Mouse (Mus musculus): Measurements from ENCODE around the gene Efna1. TPM values are rescaled to one million over a fixed set of nuclear protein-coding genes. Genes with fewer than 3 reads are reported as not detected.

Gene Efna1
- total and polyA plus RNA-seq, 3 experiments = not detected

DNA sequence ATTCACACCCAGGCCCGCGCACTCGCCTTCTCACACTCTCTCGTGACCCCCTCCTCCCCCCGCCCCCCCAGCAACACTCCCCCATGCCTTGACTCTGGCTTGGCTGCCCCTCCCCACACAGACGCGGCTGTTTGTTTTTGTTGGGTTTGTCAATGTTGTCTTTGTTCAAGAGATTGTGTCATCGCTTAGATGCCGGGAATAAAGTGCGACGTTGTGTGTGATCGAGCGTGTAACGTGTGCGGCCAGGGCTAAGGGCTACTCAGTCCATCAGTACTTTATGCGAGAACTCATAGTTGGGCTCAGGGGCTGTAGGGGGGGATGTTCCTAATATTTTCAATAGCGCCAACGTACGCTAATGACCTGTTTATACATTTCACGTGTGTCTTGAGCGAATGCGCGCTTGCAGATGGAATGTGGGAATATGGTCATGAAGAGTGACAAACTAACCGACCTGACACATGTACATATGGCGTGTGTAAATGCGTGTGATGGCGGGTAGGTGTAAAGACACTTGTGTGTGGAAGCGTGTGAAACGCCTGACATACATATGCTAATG is 814 bp downstream of the Efna1 start:
- Histone ChIP-seq H3K79me2 (ENCODE audit: control insufficient read depth, insufficient read depth, low read length, poor library complexity) (no peaks in the 10 kb centered on the region), H3K9ac (ENCODE audit: control insufficient read depth, low read depth, low read length, poor library complexity, severe bottlenecking) (no peak overlapping the region), H3K9me3 (replicated peaks; ENCODE audit: insufficient read depth, low read length) (no peaks in the 10 kb centered on the region), H3K4me1 (ENCODE audit: control insufficient read depth in 1 of 2, insufficient read depth in 2 of 2, low read length in 2 of 2) (0 out of 4 replicates have a peak, but pooled peaks cover 0 to 2% of the 10 kb centered on the region in 2 experiments), H3K27me3 (ENCODE audit: control insufficient read depth in 1 of 2, insufficient read depth in 2 of 2, low read length in 2 of 2) (peaks cover 29 to 40% of the 10 kb centered on the region in 2 experiments), H3K4me3 (ENCODE audit: control insufficient read depth in 1 of 2, insufficient read depth in 1 of 2, low read depth in 2 of 2, low read length in 2 of 2) (no peak overlapping the region), H3K27ac (ENCODE audit: control insufficient read depth, low read depth, low read length) (no peak overlapping the region), H3K36me3 (ENCODE audit: control insufficient read depth in 1 of 2, insufficient read depth in 2 of 2, low read length in 2 of 2) (no peaks in the 10 kb centered on the region)
- DNase-seq (ENCODE audit: low read depth, low spot score) = no peak
- no peak for TF ChIP-seq KAT2A (conservative IDR thresholded peaks at IDR 0.05; ENCODE audit: low read depth, low read length)

DNA sequence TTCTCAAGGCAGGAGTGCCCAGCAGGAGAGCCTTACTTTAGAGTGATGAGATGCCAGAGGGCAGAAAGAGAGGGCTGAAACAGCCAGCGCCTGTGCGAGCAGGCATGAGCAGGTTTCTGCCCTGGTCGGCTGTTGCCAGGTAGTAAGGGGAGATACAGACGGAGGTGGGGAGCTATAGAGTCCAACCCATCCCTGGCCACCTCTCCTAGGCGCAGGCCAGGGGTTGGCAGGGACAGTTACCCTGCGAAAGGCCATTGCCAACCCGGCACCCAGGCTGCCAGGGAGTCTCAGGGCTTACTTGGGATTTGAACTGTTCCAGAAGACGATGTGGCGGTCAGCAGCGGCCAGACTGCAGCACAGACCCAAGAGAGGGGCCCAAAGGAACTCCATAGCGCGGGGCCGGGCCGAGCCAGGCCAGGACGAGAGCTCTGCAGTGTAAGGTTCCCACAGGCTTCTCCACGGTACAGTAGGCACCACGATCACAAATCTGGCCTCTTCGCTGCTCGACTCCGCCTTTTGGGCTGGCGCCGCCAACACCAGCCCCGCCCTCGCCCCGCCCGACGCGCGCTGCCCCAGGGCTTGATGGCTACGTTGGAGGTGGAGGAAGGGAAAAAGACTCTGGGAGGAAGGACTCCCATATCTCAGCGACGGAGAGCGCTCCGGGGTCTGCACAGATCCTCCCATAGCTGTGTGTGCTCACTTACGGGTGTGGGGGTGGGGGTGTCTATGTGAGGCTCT is 1.6 kb downstream of the Efna1 start:
- no peak overlapping the region for H3K27ac ChIP-seq (ENCODE audit: control insufficient read depth, low read depth, low read length)
- peak; percentile 62 for DNase-seq (ENCODE audit: low read depth, low spot score)
- H3K27me3 ChIP-seq (ENCODE audit: control insufficient read depth in 1 of 2, insufficient read depth in 2 of 2, low read length in 2 of 2) = peaks cover 29 to 42% of the 10 kb centered on the region in 2 experiments

GRCm38 (mm10) chr3:89278643-89279042 is 2.3 kb downstream of the Efna1 start:
- H3K9ac ChIP-seq (ENCODE audit: control insufficient read depth, low read depth, low read length, poor library complexity, severe bottlenecking) = no peak overlapping the region
- no peaks in the 10 kb centered on the region for H3K36me3 ChIP-seq (ENCODE audit: control insufficient read depth in 1 of 2, insufficient read depth in 2 of 2, low read length in 2 of 2)
- no peak overlapping the region for H3K27ac ChIP-seq (ENCODE audit: control insufficient read depth, low read depth, low read length)
- H3K27me3 ChIP-seq (ENCODE audit: control insufficient read depth in 1 of 2, insufficient read depth in 2 of 2, low read length in 2 of 2) = peaks cover 29 to 40% of the 10 kb centered on the region in 2 experiments
- no peak for TF ChIP-seq CTCF (IDR thresholded peaks at IDR 0.05 in 2 of 3, conservative IDR thresholded peaks at IDR 0.05 in 1 of 3; ENCODE audit: control insufficient read depth in 1 of 3, insufficient read depth in 1 of 3, low read depth in 2 of 3, low read length in 3 of 3, poor library complexity in 1 of 3, severe bottlenecking in 1 of 3)
- TF ChIP-seq UBTF (IDR thresholded peaks at IDR 0.05; ENCODE audit: borderline replicate concordance, insufficient read depth, low read depth, low read length) = no peak
- TF ChIP-seq SMC3 (IDR thresholded peaks at IDR 0.05; ENCODE audit: low read depth, low read length) = no peak
- no peak for TF ChIP-seq TBP (IDR thresholded peaks at IDR 0.05; ENCODE audit: low read depth, low read length)
- TF ChIP-seq NELFE (IDR thresholded peaks at IDR 0.05; ENCODE audit: low read depth, low read length) = no peak
- TF ChIP-seq RCOR1 (IDR thresholded peaks at IDR 0.05; ENCODE audit: low read depth, low read length) = no peak
- DNase-seq (ENCODE audit: low read depth, low spot score) = no peak
- H3K4me1 ChIP-seq (ENCODE audit: control insufficient read depth in 1 of 2, insufficient read depth in 2 of 2, low read length in 2 of 2) = no peaks in the 10 kb centered on the region
- no peak overlapping the region for H3K4me3 ChIP-seq (ENCODE audit: control insufficient read depth in 1 of 2, insufficient read depth in 1 of 2, low read depth in 2 of 2, low read length in 2 of 2)
- no peaks in the 10 kb centered on the region for H3K79me2 ChIP-seq (ENCODE audit: control insufficient read depth, insufficient read depth, low read length, poor library complexity)
- no peaks in the 10 kb centered on the region for H3K9me3 ChIP-seq (replicated peaks; ENCODE audit: insufficient read depth, low read length)

More for the DNA sequence above, 1.6 kb downstream of the Efna1 start:
- no peaks in the 10 kb centered on the region for H3K4me1 ChIP-seq (ENCODE audit: control insufficient read depth in 1 of 2, insufficient read depth in 2 of 2, low read length in 2 of 2)
- H3K4me3 ChIP-seq (ENCODE audit: control insufficient read depth in 1 of 2, insufficient read depth in 1 of 2, low read depth in 2 of 2, low read length in 2 of 2) = peak overlapping the region; percentile 24 to 41; a peak in 3 of 4 replicates
- no peaks in the 10 kb centered on the region for H3K36me3 ChIP-seq (ENCODE audit: control insufficient read depth in 1 of 2, insufficient read depth in 2 of 2, low read length in 2 of 2)
- no peaks in the 10 kb centered on the region for H3K9me3 ChIP-seq (replicated peaks; ENCODE audit: insufficient read depth, low read length)
- H3K79me2 ChIP-seq (ENCODE audit: control insufficient read depth, insufficient read depth, low read length, poor library complexity) = no peaks in the 10 kb centered on the region
- H3K9ac ChIP-seq (ENCODE audit: control insufficient read depth, low read depth, low read length, poor library complexity, severe bottlenecking) = no peak overlapping the region; the same call in 1 of the 2 replicates
- no peak for TF ChIP-seq CHD1 (IDR thresholded peaks at IDR 0.05; ENCODE audit: low read depth, low read length)
- TF ChIP-seq MEF2A (IDR thresholded peaks at IDR 0.05; ENCODE audit: extremely low read depth, insufficient replicate concordance, low read depth, low read length, poor library complexity, severe bottlenecking) = no peak
- no peak for TF ChIP-seq BHLHE40 (IDR thresholded peaks at IDR 0.05; ENCODE audit: borderline replicate concordance, low read depth, low read length)
- no peak for TF ChIP-seq SMC3 (IDR thresholded peaks at IDR 0.05; ENCODE audit: low read depth, low read length)
- no peak for TF ChIP-seq ZC3H11A (IDR thresholded peaks at IDR 0.05; ENCODE audit: low read depth, low read length)
- TF ChIP-seq MXI1 (IDR thresholded peaks at IDR 0.05; ENCODE audit: low read depth, low read length) = no peak
- no peak for TF ChIP-seq ZKSCAN1 (IDR thresholded peaks at IDR 0.05; ENCODE audit: low read depth, low read length)
- no peak for TF ChIP-seq MYC (IDR thresholded peaks at IDR 0.05; ENCODE audit: low read depth, low read length)
- TF ChIP-seq CHD2 (IDR thresholded peaks at IDR 0.05; ENCODE audit: low read length) = no peak
- TF ChIP-seq TCF12 (IDR thresholded peaks at IDR 0.05; ENCODE audit: low read depth, low read length) = no peak
- TF ChIP-seq MAZ (IDR thresholded peaks at IDR 0.05; ENCODE audit: low read depth, low read length) = no peak
- no peak for TF ChIP-seq KAT2A (conservative IDR thresholded peaks at IDR 0.05; ENCODE audit: low read depth, low read length)
- no peak for TF ChIP-seq RAD21 (IDR thresholded peaks at IDR 0.05; ENCODE audit: low read depth, low read length)
- no peak for TF ChIP-seq MAFK (IDR thresholded peaks at IDR 0.05; ENCODE audit: borderline replicate concordance, low read depth, low read length)
- no peak for TF ChIP-seq E2F4 (IDR thresholded peaks at IDR 0.05; ENCODE audit: borderline replicate concordance, low read depth, low read length)
- no peak for TF ChIP-seq ELF1 (IDR thresholded peaks at IDR 0.05; ENCODE audit: low read depth, low read length)
- TF ChIP-seq ETS1 (IDR thresholded peaks at IDR 0.05; ENCODE audit: low read depth, low read length) = no peak

All from MEL (cell line).